Mouse (Mus musculus) ES-Bruce4 (cell line): ENCODE measurements around the gene Cry2.

ENCODE experiments used
- CTCF ChIP-seq: IDR thresholded peaks from one replicate; pipeline ENCODE4 v1.8.1; 2011; ENCODE audit warnings: low read depth, low read length
- EP300 ChIP-seq: IDR thresholded peaks from 2 replicates; pipeline ENCODE4 v1.6.1; 2011; ENCODE audit warnings: low read depth, low read length; ENCODE audit not compliant: insufficient read depth
- POLR2A ChIP-seq: IDR thresholded peaks from one replicate; pipeline ENCODE4 v1.8.1; 2011; ENCODE audit warnings: low read length; ENCODE audit not compliant: insufficient read depth

DNA sequence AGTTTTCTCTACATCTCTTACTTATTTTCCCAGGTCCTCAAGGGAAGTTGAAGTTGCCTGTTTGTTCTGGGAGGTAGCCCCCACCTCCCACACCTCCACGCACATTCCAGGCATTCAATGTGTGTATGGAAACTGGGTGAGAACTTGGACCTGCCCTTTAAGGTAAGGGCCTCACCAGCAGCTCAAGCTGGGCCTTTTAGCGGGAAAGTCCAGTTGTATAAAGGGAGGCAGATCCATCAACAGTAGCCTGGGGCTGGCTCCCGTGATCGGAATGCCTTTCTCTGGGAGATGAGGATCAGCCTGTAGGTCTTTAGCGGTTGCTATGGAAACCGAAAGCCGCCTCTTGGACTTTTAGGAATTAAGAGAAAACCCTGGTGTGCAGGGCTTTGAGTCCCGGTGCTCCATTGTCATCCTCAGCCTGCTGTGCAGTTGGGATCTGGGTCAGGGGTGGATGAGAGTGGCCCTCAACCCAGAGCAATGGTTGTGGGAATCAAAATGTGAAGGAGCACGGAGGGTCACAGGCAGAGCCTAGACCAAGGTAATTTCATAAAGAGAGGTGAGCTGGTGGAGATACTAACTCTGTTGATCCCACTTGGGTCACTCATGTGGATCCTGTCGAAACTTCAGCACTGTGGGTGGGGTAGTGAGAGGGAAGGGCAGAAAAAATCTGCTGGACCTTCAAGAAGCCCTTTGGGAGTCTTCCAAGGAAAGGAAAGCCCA lies 61.7 kb downstream of the Cry2 start:
- no peak for TF ChIP-seq POLR2A
- TF ChIP-seq CTCF: no peak
- TF ChIP-seq EP300: 0 out of 2 replicates have a peak, but pooled peaks have one; percentile 49
